Mouse (Mus musculus) cerebellum, adult 9-11 months (tissue): ENCODE measurements at regions not wholly inside any gene's neighbourhood (a gene's known extent, or its start where the extent isn't known, plus 50 kb on each side); places are given as distances from the start of the nearest gene placed in this dataset.

Source experiments
- DNase-seq: peaks from one replicate; pipeline ENCODE4 v3.0.0; 2022

DNA sequence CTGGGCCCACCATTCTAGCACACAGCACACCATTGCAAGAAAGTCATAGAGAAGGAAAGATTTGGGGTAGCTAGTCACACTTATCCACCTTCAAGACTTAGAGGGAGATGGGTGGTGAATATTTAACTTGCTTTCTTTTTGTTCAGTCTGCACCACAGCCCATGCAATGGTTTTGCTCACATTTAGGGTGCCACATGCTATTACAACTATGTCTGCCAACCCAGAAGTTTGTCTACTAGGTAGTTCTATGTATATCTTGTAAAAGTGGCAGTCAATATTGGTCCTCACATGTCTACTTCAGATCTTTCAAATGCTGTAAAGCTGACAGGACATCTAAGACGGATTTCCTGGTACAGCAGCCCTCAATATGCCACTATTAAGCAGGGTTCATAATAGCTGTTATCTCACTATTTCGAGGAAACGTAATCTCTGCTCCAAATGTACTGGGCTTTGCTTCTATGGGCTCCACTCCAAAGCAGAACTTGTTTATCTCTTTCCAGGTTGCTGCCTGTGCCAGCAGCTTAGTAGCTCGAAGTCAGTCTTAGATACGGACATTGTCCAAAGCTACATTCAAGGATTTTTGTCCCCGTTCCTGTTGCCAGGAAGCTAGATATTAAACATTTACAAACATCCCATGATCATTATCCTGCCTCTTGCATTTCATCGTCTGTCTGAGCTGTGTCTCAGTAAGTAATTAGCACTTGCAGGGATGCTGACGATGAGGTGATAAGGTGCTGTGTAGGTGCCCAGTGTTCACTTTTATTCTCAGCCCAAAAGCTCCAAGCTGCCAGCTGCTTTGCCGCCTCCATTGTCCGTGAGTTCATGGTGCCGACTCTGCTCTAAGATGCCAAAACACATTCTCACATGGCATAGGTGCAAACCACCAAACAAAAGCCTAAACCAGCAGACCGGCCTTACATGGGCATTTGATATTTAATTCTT is 327.8 kb upstream of the Robo2 start:
- DNase-seq = no peak

DNA sequence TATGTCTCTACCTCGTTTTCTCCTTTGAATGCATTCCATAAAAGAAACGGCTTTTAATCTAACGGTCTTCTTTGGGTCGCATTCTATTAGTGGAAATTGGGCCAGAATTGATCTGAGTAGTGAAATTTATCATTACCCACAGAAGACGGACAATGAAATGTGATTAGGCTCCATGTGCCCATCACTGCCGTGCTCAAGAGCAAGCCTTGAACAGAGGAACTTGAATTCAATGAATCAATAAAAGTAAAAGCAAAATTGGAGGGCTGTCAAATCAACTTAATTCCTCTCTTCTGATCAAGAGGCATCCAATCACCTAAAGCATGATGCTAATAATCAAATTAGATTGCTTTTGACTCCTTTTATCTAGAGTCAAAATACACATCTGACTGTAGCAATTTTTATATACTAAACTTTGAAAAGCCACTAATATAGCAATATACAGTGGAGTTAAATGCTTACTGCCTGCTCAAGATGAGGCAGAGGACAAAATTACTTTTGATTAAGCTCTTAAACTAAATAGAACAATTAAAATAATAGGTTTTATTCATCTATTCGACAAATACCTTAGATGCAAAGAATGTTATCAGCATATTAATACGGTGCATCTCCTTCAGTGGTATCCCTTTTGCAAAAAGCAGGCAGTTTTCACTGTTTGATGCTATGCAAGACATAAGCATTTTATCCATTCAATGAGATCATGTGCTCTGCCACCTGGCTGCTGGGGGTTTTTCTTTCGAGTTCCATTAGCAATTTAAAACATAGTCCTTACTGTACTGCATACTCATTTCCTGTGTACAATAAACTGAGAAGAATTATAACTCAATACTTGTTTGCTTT is 321.5 kb upstream of the Robo2 start:
- no peak for DNase-seq

DNA sequence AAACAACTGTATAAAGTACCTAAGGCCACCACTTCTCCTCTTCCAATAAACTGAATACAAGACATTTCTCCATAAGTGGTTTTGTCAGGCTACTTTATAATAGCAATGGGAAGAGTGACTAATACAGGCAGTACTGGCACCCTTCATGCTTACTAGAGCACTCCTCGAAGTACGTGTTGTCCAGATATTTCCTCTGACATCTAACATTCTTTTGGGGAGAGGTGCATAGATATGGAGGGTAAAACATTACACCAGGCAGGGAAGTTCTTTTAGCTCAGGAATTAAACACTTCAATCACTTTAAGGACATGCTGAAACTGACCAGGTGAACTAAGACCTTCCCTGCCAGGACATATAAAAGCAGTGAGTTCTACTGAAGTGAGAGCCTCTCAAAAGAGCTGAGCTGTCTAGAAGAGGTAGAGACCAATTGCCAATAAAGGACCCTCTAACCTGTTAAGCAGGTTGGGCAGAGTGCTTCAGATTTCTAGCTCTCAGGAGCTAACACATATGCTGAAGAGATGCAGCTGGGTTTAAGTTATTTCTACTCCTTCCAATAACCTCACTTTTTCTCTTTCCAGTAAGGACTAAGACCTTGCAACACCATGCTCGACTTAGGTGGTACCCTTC is 318.7 kb upstream of the Robo2 start:
- no peak for DNase-seq

DNA sequence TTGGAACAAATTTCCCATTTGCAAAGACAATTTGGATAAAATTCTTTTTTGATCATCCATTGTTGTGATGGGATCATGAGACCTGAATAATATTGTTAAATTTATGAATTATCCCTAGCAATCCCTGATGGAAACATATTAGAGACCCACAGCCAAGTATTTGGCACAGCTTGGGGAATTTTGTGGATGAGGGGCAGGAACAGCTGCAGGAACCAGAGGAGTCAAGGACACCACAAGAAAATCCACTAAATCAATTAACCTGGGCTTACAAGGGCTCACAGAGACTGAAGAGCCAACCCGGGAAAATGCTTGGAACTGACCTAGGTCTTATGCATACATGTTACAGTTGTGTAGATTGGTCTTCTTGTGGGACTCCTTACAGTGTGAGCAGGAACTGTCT is 311.6 kb upstream of the Robo2 start:
- DNase-seq = no peak

DNA sequence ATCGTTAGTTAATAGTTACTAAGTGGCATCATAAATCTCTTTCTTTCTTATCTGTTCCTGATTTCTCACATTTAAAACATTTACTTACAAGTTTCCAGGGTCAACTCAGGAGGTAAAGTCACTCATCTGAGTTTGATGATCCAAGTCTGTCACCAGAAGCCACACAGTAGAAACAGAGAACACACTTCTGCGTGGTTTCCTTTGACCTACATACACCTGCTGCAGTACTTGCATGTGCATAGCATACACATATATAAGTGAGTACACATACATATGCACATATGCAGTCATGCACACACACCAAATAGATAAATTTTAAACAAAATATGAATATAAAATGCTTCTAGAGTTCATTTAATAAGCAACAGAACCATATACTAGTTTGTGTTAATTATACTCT is 306.5 kb upstream of the Robo2 start:
- no peak for DNase-seq

DNA sequence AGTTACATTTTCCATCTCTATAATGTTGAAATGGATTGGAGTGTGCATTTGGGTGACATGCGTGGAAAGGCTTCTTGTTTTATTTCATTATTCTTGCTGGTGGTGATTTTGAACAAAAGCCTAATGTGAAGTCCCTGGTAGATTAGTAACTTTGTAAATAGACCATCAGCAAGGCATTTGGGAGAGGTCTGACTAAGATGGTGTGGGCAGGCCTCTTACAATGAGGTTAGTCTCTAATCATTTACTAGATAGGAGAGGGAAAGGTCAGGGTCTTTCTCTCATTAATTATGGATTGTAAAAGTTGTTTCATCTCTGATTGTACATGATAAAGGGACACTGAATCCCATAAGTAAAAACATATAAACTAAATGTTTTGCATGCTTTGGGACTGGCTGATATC is 306.0 kb upstream of the Robo2 start:
- DNase-seq = no peak

DNA sequence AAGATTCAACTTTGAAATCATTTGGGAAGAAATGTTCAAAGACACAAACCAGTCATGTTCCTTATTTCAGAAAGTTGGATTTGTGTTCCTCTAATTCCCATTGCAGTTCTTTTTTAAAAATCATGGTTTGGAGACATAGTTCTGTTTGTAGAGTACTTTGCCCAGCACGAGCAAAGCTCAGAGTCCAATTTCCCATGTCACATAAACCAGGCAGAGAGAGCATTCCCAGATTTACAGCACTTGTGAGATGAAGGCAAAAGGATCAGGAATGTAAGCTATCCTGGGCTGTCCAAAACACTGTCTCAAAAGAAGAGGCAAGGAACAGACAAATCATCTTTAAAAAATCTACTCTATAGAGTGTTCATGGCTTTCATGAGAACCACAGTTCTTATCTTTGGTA is 303.3 kb upstream of the Robo2 start:
- DNase-seq = no peak

DNA sequence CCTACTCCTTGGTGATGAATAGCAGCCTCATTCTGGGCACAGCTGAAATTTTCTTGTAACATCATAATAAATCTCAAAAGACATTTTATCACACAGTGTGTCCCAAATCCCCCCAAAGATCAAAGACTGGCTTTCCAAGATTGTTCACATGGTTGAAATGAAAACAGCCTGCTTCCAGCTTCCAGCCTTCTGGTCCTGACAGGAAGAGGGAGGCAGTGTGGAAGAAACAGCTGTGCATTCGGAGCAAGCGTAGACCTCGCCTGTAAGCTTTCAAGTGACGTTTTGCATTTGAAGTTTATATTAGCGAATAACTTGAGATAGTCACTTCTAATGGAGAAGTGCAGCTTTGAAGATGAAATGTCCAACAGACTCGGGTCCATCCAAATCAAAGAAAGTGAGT is 300.9 kb upstream of the Robo2 start:
- no peak for DNase-seq

DNA sequence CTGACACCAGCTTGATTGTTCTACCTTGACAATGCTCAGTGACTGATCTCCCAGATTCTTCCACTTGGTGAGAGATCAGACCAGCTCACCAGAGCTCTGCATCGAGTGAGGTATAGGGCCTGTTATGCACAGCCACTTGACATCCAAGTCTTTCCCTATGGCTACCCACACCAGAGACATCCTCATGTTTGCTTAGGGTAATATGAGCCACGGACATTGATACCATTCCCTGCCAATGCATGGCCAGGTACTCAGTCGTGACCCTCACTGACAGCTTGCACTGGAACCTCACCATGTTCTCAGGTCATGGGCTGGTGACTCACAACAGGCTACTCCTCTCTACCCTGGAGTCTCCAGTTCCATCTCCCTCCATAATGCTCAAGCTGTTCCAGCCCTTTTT is 290.4 kb upstream of the Robo2 start:
- DNase-seq = no peak

DNA sequence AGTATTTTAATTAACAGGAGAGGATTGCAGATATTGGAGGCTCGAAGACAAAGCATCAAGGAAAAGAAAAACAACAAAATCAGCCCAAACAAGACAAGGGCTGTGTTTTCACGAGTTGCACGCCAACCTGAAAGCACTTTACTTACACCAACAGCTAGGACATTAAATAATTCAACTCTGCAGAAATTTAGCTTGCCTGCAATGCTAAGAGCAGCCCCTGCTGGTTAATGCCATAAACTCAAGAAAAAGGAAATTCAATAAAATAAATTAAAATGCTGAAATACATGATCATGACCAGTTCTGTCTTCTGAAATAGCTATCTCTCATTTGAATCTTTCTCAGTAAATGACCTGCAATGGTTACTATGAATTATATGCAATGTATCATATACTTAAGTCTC is 271.7 kb upstream of the Robo2 start:
- DNase-seq = no peak

DNA sequence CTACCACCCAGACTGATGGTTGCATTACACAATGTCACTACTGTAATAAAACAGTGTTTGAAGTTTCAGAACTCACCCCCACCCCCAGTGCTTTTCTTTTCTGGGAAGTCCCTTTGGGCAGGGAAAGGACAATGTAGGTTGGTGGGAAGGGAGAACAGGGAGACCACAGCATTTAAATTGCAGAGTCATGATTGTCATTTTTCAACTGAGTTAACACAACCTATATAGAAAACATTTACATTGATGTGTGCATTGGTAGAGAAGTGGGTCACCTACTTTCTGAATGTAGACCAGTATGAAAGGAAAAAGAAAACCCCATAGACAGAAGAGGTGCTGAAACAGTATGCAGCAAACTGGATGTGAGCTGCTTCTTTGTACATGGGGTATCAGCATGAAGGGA is 264.0 kb upstream of the Robo2 start:
- DNase-seq = no peak

DNA sequence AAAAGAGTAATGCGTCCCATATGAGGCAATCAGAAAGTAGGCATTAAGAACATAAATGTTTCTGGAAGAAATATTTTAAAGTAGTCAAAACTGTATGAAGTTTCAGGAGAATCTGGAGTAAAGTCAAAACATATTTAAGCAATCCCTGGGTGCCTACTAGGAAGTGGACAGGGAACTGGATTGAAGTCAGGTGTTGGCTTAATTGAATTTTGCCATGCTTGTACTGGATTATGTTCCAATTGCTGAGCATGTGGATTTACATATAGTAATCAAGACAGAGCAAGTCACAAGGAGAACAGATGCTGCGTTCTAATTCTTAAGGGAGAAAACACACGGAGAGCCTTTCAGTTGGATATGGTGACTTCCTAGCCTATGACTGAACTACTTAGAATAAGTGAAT is 259.8 kb upstream of the Robo2 start:
- no peak for DNase-seq

DNA sequence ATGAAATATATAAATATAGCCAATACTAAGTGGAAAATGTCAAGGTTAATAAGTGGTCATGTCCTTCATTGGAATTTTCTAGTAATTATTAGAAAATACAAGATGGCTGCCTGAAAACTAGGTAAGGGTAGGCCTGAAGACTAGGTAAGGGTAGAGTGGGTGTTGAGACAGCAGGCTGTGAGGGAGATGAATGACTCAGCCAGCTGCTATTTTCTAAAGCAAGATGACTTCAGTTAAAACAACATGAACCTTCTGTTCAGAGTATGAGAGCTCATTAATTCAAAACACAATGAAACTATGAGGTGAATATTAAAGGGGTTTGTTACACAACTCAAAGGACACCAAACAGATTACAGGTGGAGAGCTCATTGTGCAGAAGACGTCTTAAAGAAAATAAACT is 252.7 kb upstream of the Robo2 start:
- DNase-seq = no peak

DNA sequence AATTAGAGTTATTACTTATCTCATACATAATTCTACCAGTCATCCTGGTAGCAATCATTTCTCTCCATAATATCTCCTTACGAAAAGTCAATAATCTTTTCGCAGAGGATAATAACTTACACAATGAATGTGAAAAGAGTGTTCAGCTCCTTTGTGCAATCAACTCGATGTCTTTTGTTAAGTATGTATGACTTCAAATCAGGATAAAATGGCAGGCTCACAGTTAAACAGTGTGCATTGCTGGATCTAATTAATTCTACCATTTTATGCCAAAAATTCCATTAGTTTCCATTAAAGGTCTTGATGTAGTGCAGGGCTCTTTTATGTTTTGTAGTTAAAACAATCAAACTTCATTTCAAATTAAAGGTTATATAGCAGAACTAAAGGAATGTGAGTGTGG is 239.6 kb upstream of the Robo2 start:
- DNase-seq = no peak

DNA sequence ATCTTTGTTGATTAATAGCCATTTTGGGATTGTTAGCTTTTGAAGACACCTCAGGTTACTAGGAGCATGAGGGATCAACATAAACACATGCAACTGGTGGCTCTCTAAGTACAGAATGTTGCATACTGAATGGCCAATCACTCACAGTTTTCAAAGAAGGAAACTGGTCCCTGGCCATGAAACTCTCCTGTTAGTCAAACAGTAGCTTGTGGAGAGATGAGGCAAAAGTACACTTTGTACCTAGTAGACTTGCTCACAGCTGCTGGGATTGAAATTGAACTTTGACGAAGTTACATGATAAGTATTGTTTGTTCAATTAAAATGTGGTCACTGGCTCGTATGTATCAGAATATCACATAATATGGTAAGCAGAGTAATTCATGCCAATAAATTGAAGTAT is 237.6 kb upstream of the Robo2 start:
- no peak for DNase-seq

DNA sequence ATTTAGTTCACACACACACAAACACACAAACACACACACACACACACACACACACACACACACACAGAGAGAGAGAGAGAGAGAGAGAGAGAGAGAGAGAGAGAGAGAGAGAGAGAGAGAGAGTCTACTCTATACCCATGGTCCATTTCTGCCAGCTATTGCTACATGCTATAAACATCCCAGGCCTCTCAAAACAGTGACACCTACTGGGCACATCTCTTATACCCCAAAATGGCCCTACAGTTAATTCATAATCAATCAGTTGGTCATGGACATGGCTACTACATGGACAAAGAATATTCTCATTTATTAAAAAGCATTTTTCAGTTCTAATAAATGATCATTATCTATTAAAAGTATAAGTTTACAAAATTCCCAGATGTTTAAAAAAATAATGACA is 236.8 kb upstream of the Robo2 start:
- no peak for DNase-seq

DNA sequence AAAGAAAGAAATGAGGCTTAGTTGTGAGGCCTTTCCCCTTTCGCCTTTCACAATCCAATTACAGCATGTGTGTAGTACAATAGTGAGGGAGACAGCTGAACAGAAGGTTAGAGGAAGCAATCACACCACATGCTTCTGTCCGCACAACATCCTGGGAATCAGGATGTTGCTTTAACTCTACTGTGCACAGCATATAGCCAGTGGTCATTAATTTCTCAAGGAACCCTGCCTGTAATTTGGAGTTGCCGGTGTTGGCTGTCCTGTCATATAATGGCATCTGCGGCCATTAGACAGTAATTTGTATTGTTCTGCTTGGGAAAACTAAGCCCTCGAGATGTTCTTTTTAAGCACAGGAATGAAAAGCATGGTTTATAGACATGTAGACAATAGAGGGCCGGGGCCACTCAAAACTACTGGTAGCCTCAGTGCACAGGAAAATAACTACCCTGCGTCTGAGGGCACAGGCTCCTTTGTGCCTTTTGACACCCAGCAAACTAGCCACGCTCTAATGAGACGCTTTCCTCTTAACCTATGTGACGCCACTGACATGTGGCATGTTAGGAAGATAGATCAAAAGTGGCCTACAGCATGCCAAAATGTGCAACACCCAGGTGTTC is 233.2 kb upstream of the Robo2 start:
- no peak for DNase-seq

DNA sequence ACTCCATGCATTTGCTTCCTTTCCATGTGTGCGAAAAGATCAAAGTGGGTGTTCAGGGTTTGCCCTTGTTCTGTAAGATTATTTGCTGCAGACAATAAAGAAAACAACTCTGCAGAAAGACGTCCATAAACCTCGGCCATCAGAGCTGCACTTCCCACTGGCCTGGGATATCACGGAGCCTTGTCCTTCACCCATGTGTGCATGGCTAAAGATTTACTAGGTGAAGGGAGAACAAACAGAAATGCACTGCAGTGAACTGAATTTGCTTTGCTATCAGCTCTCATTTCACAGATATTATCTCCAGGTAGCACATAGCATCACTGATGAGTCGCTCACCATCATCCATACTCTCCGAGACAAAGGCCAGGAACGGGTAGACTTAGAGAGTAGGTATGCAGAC is 228.2 kb upstream of the Robo2 start:
- no peak for DNase-seq

DNA sequence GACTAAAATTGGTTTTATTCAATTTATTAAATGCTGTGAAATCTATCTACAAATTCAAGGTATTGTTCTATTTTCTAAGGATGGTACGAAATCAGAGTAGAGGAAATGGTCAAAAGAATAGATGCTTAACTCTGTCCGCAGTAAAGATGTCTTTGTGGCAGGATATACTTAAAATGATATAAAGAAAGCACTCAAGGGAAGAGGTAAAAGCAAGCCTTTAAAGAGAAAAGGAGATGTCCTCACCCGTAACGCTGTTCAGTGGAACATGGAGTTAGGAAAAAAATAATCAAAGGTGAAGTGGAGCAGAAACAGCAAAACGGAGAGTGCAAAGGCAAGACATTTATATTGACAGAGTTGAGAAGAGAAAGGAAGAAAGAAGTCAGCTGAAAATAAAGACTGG is 226.0 kb upstream of the Robo2 start:
- no peak for DNase-seq

DNA sequence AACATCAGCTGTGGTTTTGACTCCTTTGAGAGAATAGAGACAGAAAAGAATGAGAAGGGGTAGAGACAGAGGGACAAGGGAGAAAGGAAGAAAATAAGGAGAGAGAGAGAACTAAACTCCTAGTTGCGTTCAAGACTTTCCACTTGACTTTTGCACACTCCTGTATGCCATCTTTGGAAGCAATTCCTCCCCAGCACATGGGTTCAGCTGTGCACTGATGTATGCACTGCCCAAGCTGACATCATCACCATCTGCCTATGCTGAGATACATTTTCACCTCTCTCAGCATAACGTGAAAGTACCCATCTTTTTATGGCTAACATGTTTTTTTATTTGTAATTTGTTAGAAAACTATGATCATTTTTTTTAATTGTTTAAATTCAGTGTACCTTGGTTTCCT is 214.2 kb upstream of the Robo2 start:
- DNase-seq = no peak

DNA sequence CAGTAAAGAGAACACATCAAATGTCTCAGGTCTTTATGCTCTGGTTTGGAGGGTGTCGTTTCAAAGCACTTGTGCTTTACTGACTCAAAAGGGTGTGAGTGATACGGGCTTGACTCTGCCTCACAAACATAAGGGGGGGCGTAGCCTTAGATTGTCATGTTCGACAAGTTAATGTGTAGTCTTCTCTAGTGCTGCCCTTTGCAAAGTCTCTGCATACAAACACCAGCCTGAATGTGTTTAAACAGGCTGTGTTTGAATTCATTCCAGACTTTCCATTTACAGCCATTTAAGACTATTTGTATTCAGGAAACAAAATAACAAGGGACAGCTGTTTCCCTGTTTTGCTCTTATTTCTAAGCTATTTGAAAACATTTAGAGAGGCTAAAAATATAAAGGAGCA is 200.4 kb upstream of the Robo2 start:
- no peak for DNase-seq

DNA sequence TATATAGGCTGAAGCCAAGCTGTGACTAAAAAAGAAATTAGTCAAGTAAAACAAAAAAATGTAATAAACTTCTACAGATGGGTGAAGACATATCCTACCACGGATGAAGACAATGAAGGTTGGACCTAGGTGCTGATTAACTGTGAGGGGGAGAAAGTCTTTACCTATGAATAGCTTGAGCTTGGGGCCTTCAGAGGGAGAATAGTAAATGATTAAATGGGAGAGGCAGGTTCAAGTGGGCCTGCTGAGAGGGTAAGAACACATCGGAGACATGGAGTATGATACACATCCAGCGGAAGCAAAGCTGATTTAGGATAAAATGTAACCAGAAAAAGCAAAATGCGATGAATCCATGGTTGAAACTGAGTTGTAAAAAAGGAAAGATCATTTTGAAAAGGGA is 197.9 kb upstream of the Robo2 start:
- no peak for DNase-seq

DNA sequence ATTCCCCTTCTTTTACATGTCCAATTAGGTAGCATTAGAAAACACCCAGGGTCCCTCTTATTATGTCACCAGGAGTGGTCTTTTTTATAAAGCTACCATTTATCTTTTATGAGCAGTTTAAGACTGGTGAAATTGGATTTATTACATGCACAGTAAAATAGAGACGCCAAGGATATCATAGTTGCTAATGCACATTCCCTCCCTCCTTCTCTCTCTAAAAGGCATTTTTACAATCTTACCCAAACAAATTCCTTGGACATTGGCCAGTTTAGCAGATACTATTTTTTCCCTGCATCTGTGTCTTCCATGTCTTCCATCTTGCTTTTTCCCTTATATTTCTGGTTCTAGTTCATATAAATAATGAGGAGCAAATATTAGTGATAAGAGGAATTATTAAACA is 186.7 kb upstream of the Robo2 start:
- no peak for DNase-seq
